Mouse (Mus musculus): ENCODE data around the gene Cdh4. TPM values are rescaled to one million over a fixed set of nuclear protein-coding genes. Genes with fewer than 3 reads are reported as not detected.

Cdh4 gene
- polyA plus RNA-seq, 1 experiment from 2014 or later = 50.0 TPM

GRCm38 (mm10) chr2:179914246-179914645 lies 472.0 kb downstream of the Cdh4 start:
- Histone ChIP-seq H3K9me3 (no peaks in the 10 kb centered on the region), H3K4me1 (replicated peaks) (no peaks in the 10 kb centered on the region), H3K4me3 (no peak overlapping the region), H3K27me3 (no peaks in the 10 kb centered on the region), H3K27ac (replicated peaks) (no peak overlapping the region), H3K36me3 (peaks cover 19% of the 10 kb centered on the region), H3K4me2 (no peak overlapping the region), H3K9ac (no peak overlapping the region)
- ATAC-seq (ENCODE audit: low FRiP score, low read depth) = no peak
- 69% methylated on average over 2 of the region's 2 CpGs for WGBS

GRCm38 (mm10) chr2:179916877-179917673 lies 474.8 kb downstream of the Cdh4 start:
- Histone ChIP-seq H3K27ac (replicated peaks) (0 out of 2 replicates have a peak overlapping the region, but pooled peaks have one; percentile 9), H3K4me2 (no peak overlapping the region), H3K4me3 (no peak overlapping the region), H3K9me3 (no peaks in the 10 kb centered on the region), H3K27me3 (no peaks in the 10 kb centered on the region), H3K36me3 (peaks cover 31% of the 10 kb centered on the region), H3K9ac (no peak overlapping the region), H3K4me1 (replicated peaks) (no peaks in the 10 kb centered on the region)
- 31% methylated on average over 5 of the region's 5 CpGs for WGBS
- peak; percentile 74 for ATAC-seq (ENCODE audit: low FRiP score, low read depth)

- Histone ChIP-seq H3K9ac (no peak overlapping the region), H3K4me1 (replicated peaks) (no peaks in the 10 kb centered on the region), H3K4me2 (no peak overlapping the region), H3K27me3 (no peaks in the 10 kb centered on the region), H3K36me3 (peaks cover 47% of the 10 kb centered on the region), H3K27ac (replicated peaks) (no peak overlapping the region), H3K9me3 (no peaks in the 10 kb centered on the region), H3K4me3 (no peak overlapping the region)
- WGBS = 78% methylated on average over 4 of the region's 4 CpGs
- ATAC-seq (ENCODE audit: low FRiP score, low read depth) = no peak
Observed at GRCm38 (mm10) chr2:179920042-179920441, 477.8 kb downstream of the Cdh4 start.

- Histone ChIP-seq H3K27ac (replicated peaks) (no peak overlapping the region), H3K4me1 (replicated peaks) (no peaks in the 10 kb centered on the region), H3K27me3 (no peaks in the 10 kb centered on the region), H3K36me3 (peaks cover 53% of the 10 kb centered on the region), H3K4me3 (no peak overlapping the region), H3K9ac (no peak overlapping the region), H3K4me2 (no peak overlapping the region), H3K9me3 (no peaks in the 10 kb centered on the region)
- 95% methylated on average over 8 of the region's 8 CpGs for WGBS
- ATAC-seq (ENCODE audit: low FRiP score, low read depth) = no peak
Observed at GRCm38 (mm10) chr2:179921021-179921653, 478.9 kb downstream of the Cdh4 start.

GRCm38 (mm10) chr2:179924038-179924437 lies 481.8 kb downstream of the Cdh4 start:
- no peaks in the 10 kb centered on the region for H3K27me3 ChIP-seq
- no peak overlapping the region for H3K9ac ChIP-seq
- ATAC-seq (ENCODE audit: low FRiP score, low read depth) = no peak
- H3K36me3 ChIP-seq = peaks cover 58% of the 10 kb centered on the region
- no peak overlapping the region for H3K4me2 ChIP-seq
- H3K4me1 ChIP-seq (replicated peaks) = no peaks in the 10 kb centered on the region
- no peak overlapping the region for H3K4me3 ChIP-seq
- H3K9me3 ChIP-seq = no peaks in the 10 kb centered on the region
- 95% methylated on average over 6 of the region's 6 CpGs for WGBS
- no peak overlapping the region for H3K27ac ChIP-seq (replicated peaks)

- H3K4me1 ChIP-seq (replicated peaks) = no peaks in the 10 kb centered on the region
- no peaks in the 10 kb centered on the region for H3K27me3 ChIP-seq
- H3K4me2 ChIP-seq = no peak overlapping the region
- no peaks in the 10 kb centered on the region for H3K9me3 ChIP-seq
- H3K4me3 ChIP-seq = no peak overlapping the region
- no peak overlapping the region for H3K27ac ChIP-seq (replicated peaks)
- ATAC-seq (ENCODE audit: low FRiP score, low read depth) = no peak
- H3K9ac ChIP-seq = no peak overlapping the region
- 93% methylated on average over 13 of the region's 13 CpGs for WGBS
- peaks cover 41% of the 10 kb centered on the region for H3K36me3 ChIP-seq
Observed at GRCm38 (mm10) chr2:179929166-179929565, 486.9 kb downstream of the Cdh4 start.

- 91% methylated on average over 16 of the region's 16 CpGs for WGBS
- no peaks in the 10 kb centered on the region for H3K27me3 ChIP-seq
- no peaks in the 10 kb centered on the region for H3K9me3 ChIP-seq
- no peaks in the 10 kb centered on the region for H3K4me1 ChIP-seq (replicated peaks)
- H3K9ac ChIP-seq = no peak overlapping the region
- H3K27ac ChIP-seq (replicated peaks) = no peak overlapping the region
- peaks cover 27% of the 10 kb centered on the region for H3K36me3 ChIP-seq
- no peak overlapping the region for H3K4me3 ChIP-seq
- no peak overlapping the region for H3K4me2 ChIP-seq
- no peak for ATAC-seq (ENCODE audit: low FRiP score, low read depth)
Observed at GRCm38 (mm10) chr2:179931741-179932140, 489.5 kb downstream of the Cdh4 start.

- no peak overlapping the region for H3K4me2 ChIP-seq
- peaks cover 24% of the 10 kb centered on the region for H3K36me3 ChIP-seq
- no peaks in the 10 kb centered on the region for H3K27me3 ChIP-seq
- no peak overlapping the region for H3K9ac ChIP-seq
- WGBS = 82% methylated on average over 3 of the region's 3 CpGs
- no peak overlapping the region for H3K27ac ChIP-seq (replicated peaks)
- ATAC-seq (ENCODE audit: low FRiP score, low read depth) = no peak
- no peaks in the 10 kb centered on the region for H3K9me3 ChIP-seq
- H3K4me3 ChIP-seq = no peak overlapping the region
- no peaks in the 10 kb centered on the region; the same call in 1 of the 2 replicates for H3K4me1 ChIP-seq (replicated peaks)
Observed at GRCm38 (mm10) chr2:179934165-179934564, 491.9 kb downstream of the Cdh4 start.

GRCm38 (mm10) chr2:179937091-179937490 lies 494.9 kb downstream of the Cdh4 start:
- H3K9me3 ChIP-seq = no peaks in the 10 kb centered on the region
- no peak overlapping the region for H3K9ac ChIP-seq
- no peaks in the 10 kb centered on the region for H3K27me3 ChIP-seq
- no peak for ATAC-seq (ENCODE audit: low FRiP score, low read depth)
- H3K27ac ChIP-seq (replicated peaks) = no peak overlapping the region
- H3K4me1 ChIP-seq (replicated peaks) = peaks cover 21% of the 10 kb centered on the region
- no peak overlapping the region for H3K4me3 ChIP-seq
- WGBS = 90% methylated on average over 4 of the region's 4 CpGs
- H3K4me2 ChIP-seq = no peak overlapping the region
- 0 out of 2 replicates have a peak, but pooled peaks cover 4% of the 10 kb centered on the region for H3K36me3 ChIP-seq

- H3K9ac ChIP-seq = no peak overlapping the region
- ATAC-seq (ENCODE audit: low FRiP score, low read depth) = no peak
- H3K27me3 ChIP-seq = no peaks in the 10 kb centered on the region
- H3K36me3 ChIP-seq = no peaks in the 10 kb centered on the region
- H3K4me1 ChIP-seq (replicated peaks) = peaks cover 48% of the 10 kb centered on the region
- 90% methylated on average over 1 of the region's 1 CpGs for WGBS
- no peaks in the 10 kb centered on the region for H3K9me3 ChIP-seq
- H3K4me3 ChIP-seq = no peak overlapping the region
- no peak overlapping the region for H3K27ac ChIP-seq (replicated peaks)
- H3K4me2 ChIP-seq = no peak overlapping the region
Observed at GRCm38 (mm10) chr2:179941696-179942095, 499.5 kb downstream of the Cdh4 start.

GRCm38 (mm10) chr2:179945051-179945450 lies 502.8 kb downstream of the Cdh4 start:
- no peak overlapping the region for H3K27ac ChIP-seq (replicated peaks)
- no peaks in the 10 kb centered on the region for H3K36me3 ChIP-seq
- no peak for ATAC-seq (ENCODE audit: low FRiP score, low read depth)
- peaks cover 53% of the 10 kb centered on the region for H3K4me1 ChIP-seq (replicated peaks)
- no peak overlapping the region for H3K9ac ChIP-seq
- H3K4me2 ChIP-seq = no peak overlapping the region
- H3K4me3 ChIP-seq = no peak overlapping the region
- no peaks in the 10 kb centered on the region for H3K27me3 ChIP-seq
- 27% methylated on average over 4 of the region's 4 CpGs for WGBS
- no peaks in the 10 kb centered on the region for H3K9me3 ChIP-seq

GRCm38 (mm10) chr2:179946496-179946895 lies 504.3 kb downstream of the Cdh4 start:
- peaks cover 49% of the 10 kb centered on the region for H3K4me1 ChIP-seq (replicated peaks)
- no peak overlapping the region for H3K9ac ChIP-seq
- no peaks in the 10 kb centered on the region for H3K27me3 ChIP-seq
- H3K9me3 ChIP-seq = no peaks in the 10 kb centered on the region
- no peak overlapping the region for H3K27ac ChIP-seq (replicated peaks)
- no peak overlapping the region for H3K4me3 ChIP-seq
- H3K36me3 ChIP-seq = no peaks in the 10 kb centered on the region
- no peak for ATAC-seq (ENCODE audit: low FRiP score, low read depth)
- no peak overlapping the region for H3K4me2 ChIP-seq
- WGBS = 83% methylated on average over 6 of the region's 6 CpGs

Measured in hindbrain, embryonic 15.5 days (tissue).